Mouse (Mus musculus) kidney, adult 18-20 months (tissue): ENCODE measurements around the gene Gm7030.
"Not testable (repeated sequence)": the region's sequence is repeated elsewhere in the genome, so short reads cannot be mapped to it uniquely, and the experiment has no call there.

Experiments
- DNase-seq: peaks from one replicate; pipeline ENCODE4 v3.0.0; 2021

The Gm7030 gene

GRCm38 (mm10) chr17:36128968-36129817 lies at the start of gene Gm7030:
TSS of gene Gm7030 (minus strand) at chr17:36129425.
- DNase-seq, result peak; percentile 42

GRCm38 (mm10) chr17:36178938-36179337 lies 49.7 kb upstream of the Gm7030 start:
- not testable (repeated sequence) for DNase-seq

GRCm38 (mm10) chr17:36176132-36176531 lies 46.9 kb upstream of the Gm7030 start:
- not testable (repeated sequence) for DNase-seq

GRCm38 (mm10) chr17:36170287-36170814 lies 41.1 kb upstream of the Gm7030 start:
- DNase-seq, result no peak

GRCm38 (mm10) chr17:36169753-36170152 lies 40.5 kb upstream of the Gm7030 start:
- DNase-seq, result no peak

GRCm38 (mm10) chr17:36169094-36169493 lies 39.9 kb upstream of the Gm7030 start:
- not testable (repeated sequence) for DNase-seq

GRCm38 (mm10) chr17:36168039-36168652 lies 38.9 kb upstream of the Gm7030 start, which contains the start of gene Gm8909:
TSS of gene Gm8909 (minus strand) at chr17:36168537.
- DNase-seq, result no peak

- DNase-seq, result peak; percentile 19
These were observed 38.2 kb upstream of the Gm7030 start for GRCm38 (mm10) chr17:36167306-36168038.

- not testable (repeated sequence) for DNase-seq
These were observed 37.7 kb upstream of the Gm7030 start for GRCm38 (mm10) chr17:36166901-36167300.

GRCm38 (mm10) chr17:36161129-36162051 lies 32.2 kb upstream of the Gm7030 start:
- DNase-seq, result no peak

GRCm38 (mm10) chr17:36158264-36158663 lies 29.0 kb upstream of the Gm7030 start:
- not testable (repeated sequence) for DNase-seq

GRCm38 (mm10) chr17:36157782-36158181 lies 28.6 kb upstream of the Gm7030 start:
- DNase-seq, result not testable (repeated sequence)

GRCm38 (mm10) chr17:36154271-36155149 lies 25.3 kb upstream of the Gm7030 start:
- no peak for DNase-seq

- DNase-seq, result not testable (repeated sequence)
These were observed 22.0 kb upstream of the Gm7030 start for GRCm38 (mm10) chr17:36151200-36151599.

- DNase-seq, result not testable (repeated sequence)
These were observed 19.2 kb upstream of the Gm7030 start for GRCm38 (mm10) chr17:36148468-36148867.

- DNase-seq, result not testable (repeated sequence)
These were observed 17.7 kb upstream of the Gm7030 start for GRCm38 (mm10) chr17:36146937-36147336.

GRCm38 (mm10) chr17:36145861-36146156 lies 16.6 kb upstream of the Gm7030 start:
- not testable (repeated sequence) for DNase-seq

GRCm38 (mm10) chr17:36145111-36145860 lies 16.1 kb upstream of the Gm7030 start:
- no peak for DNase-seq

- not testable (repeated sequence) for DNase-seq
These were observed 7.1 kb upstream of the Gm7030 start for GRCm38 (mm10) chr17:36136299-36136848.
